In the genomic region with DNA sequence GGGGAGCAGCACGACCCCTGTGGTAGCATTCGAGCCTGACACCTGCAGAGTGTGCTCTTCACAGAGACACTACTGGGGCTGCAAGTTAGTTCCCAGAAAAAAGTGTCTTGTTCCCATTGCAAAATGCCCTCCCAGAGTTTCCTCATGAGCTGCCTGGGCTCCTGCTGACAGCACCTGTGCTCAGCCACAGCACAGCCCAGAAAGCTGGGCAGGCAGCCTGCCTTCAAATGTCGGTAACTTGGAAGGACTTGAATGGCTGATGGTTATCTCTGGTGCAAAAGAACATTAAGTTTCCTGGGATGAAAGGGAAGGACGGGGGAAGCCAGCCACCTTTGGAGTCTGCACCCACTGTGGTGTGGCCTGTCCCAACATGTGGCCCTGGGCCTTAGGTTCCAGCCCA, we compare ENCODE assay signal across 15 mouse cellular contexts.
"Had no signal": no experiment of that assay in that cellular context is flagged by ENCODE, and none has a peak within 500 bp of the region (broad histone marks: within the 10 kb centered on the region; RNA-seq: fewer than 3 reads in every experiment).

No protein-coding gene starts in this region.

- H3K4me1 ChIP-seq: liver, embryonic 12.5 days; megakaryocyte, embryonic 14.5 days; midbrain, embryonic 13.5 days; midbrain, embryonic 15.5 days; neural tube, embryonic 12.5 days; stomach, embryonic 15.5 days had no signal

- H3K4me3 ChIP-seq: liver, embryonic 12.5 days; megakaryocyte, embryonic 14.5 days; midbrain, embryonic 13.5 days; midbrain, embryonic 15.5 days; neural tube, embryonic 12.5 days; stomach, embryonic 15.5 days had no signal

- H3K27me3 ChIP-seq: liver, embryonic 12.5 days; midbrain, embryonic 15.5 days; neural tube, embryonic 12.5 days; stomach, embryonic 15.5 days had no signal

- ATAC-seq: liver, embryonic 12.5 days; midbrain, embryonic 13.5 days; midbrain, embryonic 15.5 days had no signal

- H3K27ac ChIP-seq: liver, embryonic 12.5 days; liver, embryonic 14.5 days; macrophage; midbrain, embryonic 13.5 days; midbrain, embryonic 15.5 days; neural tube, embryonic 12.5 days; stomach, embryonic 15.5 days had no signal

- H3K9me3 ChIP-seq: midbrain, embryonic 13.5 days; midbrain, embryonic 15.5 days; stomach, embryonic 15.5 days had no signal

- H3K36me3 ChIP-seq: liver, embryonic 12.5 days; midbrain, embryonic 13.5 days; midbrain, embryonic 15.5 days; neural tube, embryonic 12.5 days; stomach, embryonic 15.5 days had no signal

- H3K4me2 ChIP-seq: liver, embryonic 12.5 days; lung, embryonic 14.5 days; midbrain, embryonic 11.5 days; midbrain, embryonic 13.5 days; midbrain, embryonic 15.5 days; neural tube, embryonic 12.5 days; stomach, embryonic 15.5 days had no signal

- DNase-seq: lung, adult 18-20 months; lung, postnatal 14 days; lung, postnatal 36 days; right cerebral cortex, postnatal 14 days; thymus, adult 18-20 months had no signal

- H3K9ac ChIP-seq: liver, embryonic 12.5 days; liver, embryonic 14.5 days; lung, embryonic 14.5 days; midbrain, embryonic 13.5 days; midbrain, embryonic 15.5 days; neural tube, embryonic 12.5 days; stomach, embryonic 15.5 days had no signal
